Mouse (Mus musculus): Measurements from ENCODE around the gene Pigq. TPM values are rescaled to one million over a fixed set of nuclear protein-coding genes. Genes with fewer than 3 reads are reported as not detected.

Gene Pigq
- total RNA-seq, 4 experiments from 2014 or later = 104 to 113 (median 104) TPM

DNA sequence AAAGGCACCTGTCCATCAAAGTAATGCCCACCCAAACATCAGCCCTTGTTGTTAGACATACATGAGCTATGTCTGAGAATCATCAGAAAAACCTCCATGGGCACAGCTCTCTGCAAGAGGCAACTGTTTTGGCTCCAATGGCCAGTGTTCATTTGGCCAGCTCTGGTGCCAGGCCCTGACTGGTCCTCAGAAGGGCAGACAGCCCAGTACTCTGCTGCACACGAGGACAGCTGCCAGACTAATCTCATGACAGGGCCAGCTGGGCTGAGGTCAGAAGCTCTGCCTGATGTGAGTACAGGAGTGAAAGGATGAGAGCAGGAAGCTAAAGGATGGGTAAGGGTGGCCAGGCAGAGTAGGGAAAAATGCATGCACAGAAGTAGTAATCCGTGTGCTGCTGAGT, 19.4 kb downstream of the Pigq start:
- peak in 1 of 2 experiments; percentile 77 for DNase-seq (ENCODE audit: low spot score in 2 of 2)

DNA sequence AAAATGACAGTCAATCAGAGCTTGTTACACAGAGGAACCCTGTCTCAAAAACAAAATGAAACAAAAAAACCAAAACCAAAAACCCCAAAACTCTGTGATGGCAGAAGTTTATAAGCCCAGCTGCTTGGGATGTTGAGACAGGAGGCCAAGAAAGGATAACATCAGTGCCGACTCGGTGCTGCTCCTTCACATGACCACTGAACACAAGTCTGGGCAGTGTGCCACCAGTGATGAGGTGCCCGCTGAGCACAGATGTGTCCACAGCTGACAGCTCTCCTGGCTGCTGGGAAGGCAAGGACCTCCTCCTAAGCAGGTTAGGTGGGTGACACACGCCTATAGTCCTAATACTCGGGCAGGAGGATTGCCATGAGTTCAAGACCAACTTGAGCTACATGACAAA, 22.6 kb downstream of the Pigq start:
- no peak for DNase-seq (ENCODE audit: low spot score in 2 of 2)

DNA sequence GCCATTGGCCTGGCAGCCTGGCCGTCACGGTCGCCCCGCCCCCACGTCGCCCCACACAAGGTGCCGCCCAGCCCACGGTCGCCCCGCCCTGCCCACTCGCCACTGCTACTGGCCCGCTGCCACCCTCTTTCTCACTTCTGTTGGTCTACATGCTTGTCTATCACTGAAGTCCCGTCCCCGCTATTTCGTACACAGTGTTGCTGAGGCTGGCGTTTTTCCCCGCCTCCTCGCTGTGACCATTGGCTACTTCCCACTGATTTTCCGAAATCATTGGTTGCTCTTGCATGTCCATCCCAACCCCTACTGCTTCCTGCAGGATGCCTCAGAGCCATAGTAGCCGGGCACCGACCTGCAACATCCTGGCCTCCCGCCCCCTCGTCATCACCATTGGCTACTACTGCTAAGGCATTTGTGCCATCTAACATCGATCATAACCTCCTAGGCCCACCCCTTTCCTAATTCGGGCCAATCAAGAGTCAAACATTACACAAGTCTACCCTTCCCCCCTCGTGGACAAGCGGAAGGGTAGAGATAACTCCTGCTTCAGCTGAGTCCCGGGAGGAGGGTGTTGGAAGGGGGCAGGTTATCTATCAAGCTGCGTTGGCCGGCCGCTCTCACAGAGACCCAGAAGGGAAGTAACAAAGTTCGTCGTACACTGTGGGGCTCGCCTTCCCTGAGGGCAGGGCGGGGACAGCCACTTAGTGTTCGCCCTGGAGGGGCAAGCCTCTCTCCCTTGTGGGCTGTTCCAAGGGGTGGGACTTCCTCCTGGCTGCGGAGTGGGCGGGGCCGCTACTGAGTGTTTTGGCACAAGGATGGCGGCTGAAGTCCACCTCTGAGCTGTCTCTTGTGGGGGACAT, 24.7 kb downstream of the Pigq start:
- DNase-seq (ENCODE audit: low spot score in 2 of 2) = peak; percentile 99 to 100

DNA sequence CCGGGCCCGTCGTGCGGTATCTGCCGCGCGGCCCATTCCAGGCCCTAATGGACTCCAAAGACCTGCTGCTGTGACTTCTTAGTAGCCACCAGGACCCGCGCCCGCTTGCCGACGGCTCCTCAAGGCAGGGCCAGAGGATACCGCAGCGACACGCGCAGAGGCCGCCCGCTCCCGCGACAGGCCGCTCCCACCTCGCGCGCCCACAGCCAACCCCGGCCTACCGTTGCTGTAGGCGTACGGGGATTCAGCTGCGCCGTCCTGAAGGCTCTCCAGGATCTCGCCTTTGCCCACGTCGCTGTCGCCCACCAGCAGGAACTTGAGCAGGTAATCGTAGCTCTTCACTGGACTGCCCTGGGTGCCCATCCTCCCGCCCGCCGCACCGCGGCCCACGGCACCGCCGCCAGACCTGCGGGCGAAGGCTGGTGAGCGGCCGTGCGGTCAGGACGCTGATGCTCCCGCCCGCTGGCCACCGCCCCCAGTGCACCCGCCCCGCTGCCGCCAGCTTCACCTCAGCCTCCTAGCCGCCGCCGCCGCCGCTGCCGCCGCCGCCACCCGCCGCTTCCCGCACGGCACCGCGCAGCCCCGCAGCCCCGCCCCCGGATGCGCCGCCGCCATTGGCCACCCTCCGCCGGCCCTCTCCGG, 25.5 kb downstream of the Pigq start, which contains the start of gene Rab40c:
TSS of gene Rab40c (minus strand) at position 584 of the 642 bp plus-strand sequence.
- peak in 1 of 2 experiments; percentile 50 for DNase-seq (ENCODE audit: low spot score in 2 of 2)

DNA sequence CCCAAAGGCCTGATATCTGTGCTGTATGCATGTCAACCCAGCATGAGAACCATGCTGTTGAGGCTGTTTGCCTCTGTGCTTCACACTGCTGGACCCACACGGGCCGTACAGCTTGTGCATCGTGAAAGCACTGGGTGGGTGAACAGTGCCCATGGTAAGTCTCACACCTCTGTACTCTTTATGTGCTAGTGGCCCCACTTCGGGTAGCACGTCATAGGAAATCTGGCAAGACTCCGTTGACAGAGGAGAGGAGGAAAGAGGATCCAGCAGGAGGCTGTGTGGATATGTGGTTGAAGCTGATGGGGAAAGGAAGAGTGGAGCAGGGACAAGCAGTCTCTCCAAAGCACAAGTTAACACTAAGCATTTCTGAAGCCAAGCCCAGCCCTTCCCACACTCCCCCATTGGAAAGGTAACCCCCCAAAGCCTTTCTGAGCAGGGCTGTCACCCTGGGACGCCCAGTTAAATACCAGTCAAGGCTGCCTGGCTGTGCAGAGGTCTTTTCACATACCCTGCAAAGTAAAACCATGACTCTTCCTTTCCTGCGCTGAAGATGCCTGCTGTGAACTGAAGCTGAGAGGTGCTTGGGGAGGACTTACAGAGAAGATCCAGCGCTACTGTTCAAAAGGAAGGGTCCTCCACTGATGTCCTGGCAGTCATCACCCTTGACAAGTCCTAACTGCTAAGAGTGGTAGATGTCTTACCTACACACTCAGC, 26.5 kb downstream of the Pigq start:
- DNase-seq (ENCODE audit: low spot score in 2 of 2) = no peak

DNA sequence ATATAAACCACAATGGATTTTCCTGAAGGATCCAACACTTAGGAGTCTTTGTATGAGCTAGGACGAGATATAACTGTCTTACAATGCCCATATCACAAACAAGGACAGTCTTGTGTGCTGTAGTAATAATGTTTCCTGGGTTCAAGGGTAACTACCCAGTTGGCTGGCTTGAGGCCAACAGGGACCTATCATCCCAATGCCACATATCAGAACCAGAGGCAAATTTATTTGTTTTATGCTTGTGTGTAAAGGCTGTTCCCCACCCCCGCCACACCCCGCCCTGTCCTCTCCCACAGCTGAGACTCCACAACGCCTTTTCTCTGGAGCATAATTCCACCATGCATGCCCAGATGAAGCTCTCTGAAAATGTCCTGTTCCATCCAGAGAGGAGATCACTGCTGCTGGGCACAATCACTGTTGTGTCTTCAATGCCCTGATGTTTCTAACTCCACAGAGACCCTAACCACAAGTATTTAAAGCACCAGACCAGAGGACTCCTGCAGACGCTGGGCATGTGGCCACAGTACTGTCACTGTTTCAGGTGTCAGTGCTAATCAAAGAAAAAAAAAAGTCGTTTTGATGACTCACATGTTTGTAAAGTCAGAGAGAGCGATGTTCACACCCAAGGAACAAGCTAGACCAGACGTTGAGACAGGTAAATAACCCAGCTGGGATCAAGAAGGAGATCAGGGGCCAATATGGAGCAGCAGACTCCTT, 27.6 kb downstream of the Pigq start:
- DNase-seq (ENCODE audit: low spot score in 2 of 2) = no peak

DNA sequence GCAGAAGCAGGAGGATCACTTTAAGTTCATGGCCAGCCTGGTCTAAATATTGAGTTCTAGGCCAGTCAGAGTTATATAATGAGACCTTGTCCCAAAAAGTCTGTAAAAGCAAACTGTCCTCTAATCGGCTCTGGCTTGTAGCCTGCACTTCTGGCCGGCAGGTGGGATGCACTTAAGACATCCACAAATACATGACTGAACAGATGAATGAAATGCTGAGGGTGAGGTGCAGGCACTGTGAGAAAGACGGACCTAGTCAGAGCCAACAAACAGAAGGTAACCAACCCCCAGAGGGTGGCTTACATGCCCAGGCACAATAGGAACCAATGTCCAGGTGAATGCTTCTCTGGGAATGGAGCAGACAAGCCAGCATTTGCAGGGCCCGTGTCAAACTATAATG, 30.4 kb downstream of the Pigq start:
- no peak for DNase-seq (ENCODE audit: low spot score in 2 of 2)

DNA sequence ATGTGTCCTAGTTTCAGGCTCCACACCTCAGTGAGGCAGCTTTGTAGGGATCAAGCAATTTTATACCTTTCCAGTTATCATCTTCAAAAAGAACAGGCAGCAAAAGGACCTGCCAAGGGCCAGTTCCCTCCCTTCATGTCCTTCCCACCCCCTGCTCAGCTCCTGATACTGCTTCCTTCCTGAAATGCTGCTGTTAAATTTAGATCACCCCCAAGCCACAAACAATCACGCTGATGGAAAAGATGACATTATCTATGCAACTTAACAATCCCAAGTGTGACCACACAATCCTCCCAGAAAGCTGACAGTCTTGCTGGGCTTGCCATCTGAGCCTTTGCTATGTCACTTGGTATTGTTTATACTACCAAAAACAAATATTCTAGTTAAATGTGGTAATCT, 30.9 kb downstream of the Pigq start:
- DNase-seq (ENCODE audit: low spot score in 2 of 2) = no peak

DNA sequence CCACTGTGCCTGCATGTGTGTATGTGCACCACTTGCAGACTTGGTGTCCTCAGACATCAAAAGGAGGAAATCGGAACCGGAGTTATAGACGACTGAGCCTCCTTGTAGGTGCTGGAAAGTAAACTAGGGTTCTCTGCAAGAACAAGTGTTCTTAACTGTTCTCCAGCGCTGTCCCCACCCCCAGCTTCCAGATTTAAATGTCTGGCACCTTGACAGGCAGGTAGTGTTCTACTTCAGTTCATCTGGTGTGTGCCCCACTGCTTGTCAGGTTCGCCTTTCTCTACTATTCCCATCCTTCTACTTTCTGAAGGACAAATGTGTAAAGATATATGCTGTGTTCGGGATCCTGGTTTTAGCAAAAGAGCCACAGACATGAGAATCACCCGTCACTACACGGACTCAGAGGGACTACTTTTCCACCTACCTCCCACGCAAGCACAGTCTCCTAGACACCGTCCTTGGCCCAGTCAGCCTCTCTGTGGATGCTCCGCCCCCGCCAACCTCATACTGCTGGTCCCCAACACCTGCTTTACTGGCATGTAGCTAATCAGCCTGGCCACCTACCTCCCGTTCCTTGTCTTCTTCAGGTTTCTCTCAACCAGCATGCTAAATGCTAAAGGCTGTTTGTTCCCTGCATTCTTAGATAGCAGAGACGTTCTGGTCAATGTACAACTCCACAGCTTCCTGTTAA, 31.4 kb downstream of the Pigq start:
- peak in 1 of 2 experiments; percentile 86 for DNase-seq (ENCODE audit: low spot score in 2 of 2)

DNA sequence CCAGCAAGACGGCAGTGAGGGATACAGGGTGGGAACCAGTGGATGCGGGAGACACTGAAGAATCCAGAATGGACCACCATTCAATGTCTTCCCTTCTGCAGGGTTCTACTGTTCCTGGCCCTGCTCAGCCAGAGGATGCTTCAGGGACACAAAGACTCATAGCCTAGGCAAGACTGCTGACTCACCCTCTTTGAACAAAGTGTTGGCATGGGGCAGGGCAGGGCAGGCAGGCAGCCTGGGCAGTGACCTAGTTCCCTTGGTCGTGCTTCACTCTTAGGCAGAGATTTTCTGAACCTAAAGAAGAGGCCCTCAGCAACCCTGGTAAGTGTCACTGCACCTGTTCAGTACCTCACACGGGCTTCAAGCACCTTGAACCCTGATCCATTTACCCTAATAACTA, 32.9 kb downstream of the Pigq start:
- DNase-seq (ENCODE audit: low spot score in 2 of 2) = no peak

DNA sequence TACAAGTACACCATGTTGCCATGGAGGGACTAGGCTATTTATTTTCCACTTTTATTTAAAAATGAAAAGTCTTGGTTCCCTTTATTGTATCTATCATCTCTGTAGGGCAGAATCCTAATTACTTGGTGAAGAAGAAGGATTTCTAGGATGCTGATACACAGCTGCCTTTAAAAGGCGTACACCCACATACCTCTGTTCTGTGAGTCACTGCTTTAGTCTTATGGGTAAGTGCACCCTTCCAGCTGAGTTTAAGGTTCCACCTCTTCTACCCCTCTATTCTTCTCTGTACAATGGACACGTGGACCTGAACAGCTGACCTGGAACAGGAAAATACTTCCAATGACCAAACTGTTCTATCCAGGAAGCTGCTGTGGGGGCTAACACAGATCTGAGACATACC, 37.1 kb downstream of the Pigq start:
- no peak for DNase-seq (ENCODE audit: low spot score in 2 of 2)

DNA sequence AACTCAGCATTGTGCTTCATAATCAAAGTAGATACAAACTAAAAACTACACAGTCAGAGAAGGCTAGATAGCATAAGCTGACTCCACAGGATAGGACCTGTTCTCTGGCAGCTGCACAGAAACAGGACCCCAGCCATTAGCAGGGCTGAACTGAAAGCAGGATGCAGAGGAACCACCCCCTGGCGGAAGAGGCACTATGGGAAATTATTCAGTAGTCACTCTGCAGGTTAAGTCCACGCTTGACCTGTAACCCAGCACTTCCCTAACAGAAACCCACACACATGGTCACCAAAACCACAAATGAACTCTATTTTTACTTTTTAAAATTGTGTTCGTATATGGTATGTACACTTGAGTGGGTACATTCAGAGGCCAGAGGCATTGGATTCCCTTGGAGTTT, 41.7 kb downstream of the Pigq start:
- no peak for DNase-seq (ENCODE audit: low spot score in 2 of 2)

DNA sequence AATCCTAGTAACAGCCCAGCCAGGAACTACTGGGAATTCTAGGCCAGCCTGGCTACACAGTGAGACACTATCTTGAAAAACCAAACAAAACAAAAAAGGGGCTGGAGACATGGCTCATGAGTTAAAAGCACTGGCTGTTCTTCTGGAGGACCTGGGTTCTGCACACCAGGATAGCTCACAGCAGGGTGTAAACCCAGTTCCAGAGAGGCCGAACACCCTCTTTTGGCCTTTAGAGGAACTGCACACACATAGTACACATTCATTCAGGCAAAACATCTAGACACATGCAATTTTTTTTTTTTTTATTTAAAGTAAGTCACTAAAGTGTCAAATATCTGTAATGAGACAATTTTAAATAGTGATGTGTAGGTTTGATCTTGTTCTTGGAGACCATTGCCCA, 44.5 kb downstream of the Pigq start:
- no peak for DNase-seq (ENCODE audit: low spot score in 2 of 2)

DNA sequence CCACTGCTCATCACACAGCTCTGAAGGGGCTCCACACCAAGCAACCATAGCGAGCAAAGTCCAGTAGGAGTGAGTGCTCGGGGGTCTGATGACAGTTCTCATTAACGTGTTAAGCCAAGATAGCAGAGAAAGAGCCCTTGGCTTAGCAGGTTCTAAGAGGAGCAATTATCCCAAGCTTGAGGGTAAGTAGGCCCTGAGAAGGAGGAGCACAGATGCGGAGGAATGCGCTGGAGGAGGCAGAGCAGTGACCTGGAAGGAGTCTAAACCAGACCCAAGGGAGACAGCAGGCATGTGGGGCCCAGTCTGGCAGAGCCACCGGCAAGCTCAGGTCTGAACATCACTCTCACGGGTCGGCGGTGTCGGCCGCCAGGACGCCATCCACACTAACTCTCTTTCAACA, 48.8 kb downstream of the Pigq start:
- DNase-seq (ENCODE audit: low spot score in 2 of 2) = no peak

DNA sequence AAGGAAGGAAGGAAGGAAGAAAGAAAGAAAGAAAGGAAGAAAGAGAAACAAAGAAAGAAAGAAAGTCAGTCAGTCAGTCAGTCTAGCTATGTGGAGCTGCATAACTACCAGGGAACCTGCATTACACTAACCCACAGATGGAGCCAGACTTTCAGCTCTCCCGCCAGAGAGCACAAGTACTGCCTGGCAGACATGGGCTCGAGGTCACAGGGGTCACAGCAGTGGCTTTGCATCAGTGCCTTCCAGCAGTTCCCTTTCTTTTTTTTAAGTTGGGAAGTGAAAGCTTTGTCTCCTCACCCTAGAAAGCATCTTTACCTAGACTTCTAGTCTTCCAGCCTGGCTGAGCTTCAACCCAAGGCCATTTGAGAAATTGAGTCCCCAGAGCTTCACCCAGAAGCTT, 49.3 kb downstream of the Pigq start:
- DNase-seq (ENCODE audit: low spot score in 2 of 2) = no peak

DNA sequence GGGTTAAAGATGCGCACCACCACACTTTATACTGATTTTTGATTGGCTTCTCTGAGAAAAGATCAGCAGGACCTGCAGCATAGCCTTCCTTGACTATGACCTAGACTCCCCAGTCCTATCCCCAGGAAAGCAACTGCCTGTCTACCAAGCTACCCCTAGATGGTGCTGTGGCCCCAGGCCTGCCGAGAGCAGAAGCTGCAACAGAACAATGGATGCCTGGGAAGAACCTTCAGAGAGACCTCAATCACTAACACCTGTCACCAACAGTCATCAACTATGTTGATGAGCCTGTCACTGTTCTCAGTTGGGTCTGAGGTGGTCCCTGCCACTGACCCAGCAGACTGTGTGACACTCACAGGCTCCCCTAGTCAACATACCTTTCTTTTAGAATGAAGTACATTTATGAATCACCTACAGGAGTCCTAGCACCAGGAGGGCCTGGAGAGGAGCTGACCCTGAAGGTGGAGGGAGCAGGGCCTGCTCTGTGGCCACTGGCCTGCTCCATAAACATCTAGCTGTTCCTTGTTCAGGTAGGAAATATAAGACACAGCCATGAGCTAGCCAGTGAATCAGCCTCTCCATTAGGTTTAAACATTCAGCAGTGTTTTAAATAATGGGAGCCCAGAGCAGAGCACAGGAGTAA, 50.6 kb downstream of the Pigq start:
- DNase-seq (ENCODE audit: low spot score in 2 of 2) = no peak

DNA sequence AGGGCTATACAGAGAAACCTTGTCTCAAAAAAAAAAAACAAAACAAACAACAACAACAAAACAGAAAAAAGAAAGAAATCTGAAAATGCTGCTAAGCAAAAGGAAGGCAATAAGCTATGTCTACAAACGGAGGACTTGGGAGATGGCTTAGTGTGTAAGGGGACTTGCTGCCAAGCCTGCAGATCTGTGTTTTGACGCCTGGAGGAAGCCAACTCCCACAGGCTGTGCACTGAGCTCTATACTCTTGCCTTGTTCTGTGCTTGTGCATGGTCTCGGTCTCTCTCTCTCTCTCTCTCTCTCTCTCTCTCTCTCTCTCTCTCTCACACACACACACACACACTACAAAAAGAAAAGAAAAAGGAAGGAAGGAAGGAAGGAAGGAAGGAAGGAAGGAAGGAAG, 55.9 kb downstream of the Pigq start:
- no peak for DNase-seq (ENCODE audit: low spot score in 2 of 2)

DNA sequence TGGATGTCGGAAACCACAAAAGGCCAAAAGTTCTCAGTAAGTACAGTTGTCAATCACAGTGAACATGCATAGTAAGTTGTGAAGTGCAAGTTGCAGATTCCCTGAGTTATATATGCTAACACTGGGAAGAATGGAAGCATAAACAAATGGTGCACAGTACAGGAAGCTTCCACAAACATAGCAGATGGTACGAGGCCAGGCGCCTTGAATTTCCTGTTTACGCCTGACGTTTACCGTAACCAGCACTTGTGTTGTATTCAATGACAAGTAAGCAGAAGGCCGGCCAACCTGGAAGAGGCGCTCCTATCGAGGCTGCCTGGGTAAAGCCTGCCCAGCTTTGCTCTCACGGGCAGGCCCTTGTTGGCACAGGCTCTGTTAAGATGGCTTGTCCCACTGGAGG, 57.3 kb downstream of the Pigq start:
- DNase-seq (ENCODE audit: low spot score in 2 of 2) = no peak

DNA sequence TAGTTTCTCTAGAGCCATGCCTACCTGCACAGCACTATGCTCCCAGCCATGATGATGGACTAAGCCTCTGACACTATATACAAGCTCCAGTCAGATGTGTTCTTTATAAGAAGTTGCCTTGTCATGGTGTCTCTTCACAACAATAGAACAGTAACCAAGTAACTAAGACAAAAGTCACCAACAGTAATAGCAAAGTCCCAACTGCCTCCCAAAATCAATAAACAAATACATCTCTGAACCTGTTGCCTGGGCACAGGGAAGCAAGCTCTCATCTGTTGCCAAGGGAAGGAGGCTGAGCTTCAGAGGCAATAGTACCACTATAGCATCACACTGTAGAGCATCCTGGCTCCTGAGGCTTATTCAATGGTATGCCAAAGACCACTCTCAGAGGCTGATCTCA, 57.9 kb downstream of the Pigq start:
- DNase-seq (ENCODE audit: low spot score in 2 of 2) = no peak

DNA sequence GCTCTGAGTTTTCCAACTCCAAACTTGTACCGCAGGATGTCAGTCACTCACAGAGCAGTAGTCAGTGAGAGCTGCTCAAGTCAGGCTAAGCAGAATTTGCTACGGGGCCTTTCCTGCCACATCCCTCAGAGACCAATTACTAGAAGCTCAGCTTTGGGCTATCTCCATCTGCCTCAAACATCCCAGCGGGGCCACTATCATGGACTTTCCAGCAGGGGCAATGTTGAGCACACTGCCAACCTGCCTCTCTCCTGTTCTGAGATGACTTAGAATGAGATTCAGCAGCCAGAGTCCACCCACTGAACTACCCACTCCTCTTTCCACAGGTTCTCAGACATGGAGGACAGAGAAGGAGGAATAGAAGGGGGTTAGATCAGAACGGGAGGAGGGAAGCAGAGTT, 59.1 kb downstream of the Pigq start:
- DNase-seq (ENCODE audit: low spot score in 2 of 2) = no peak

DNA sequence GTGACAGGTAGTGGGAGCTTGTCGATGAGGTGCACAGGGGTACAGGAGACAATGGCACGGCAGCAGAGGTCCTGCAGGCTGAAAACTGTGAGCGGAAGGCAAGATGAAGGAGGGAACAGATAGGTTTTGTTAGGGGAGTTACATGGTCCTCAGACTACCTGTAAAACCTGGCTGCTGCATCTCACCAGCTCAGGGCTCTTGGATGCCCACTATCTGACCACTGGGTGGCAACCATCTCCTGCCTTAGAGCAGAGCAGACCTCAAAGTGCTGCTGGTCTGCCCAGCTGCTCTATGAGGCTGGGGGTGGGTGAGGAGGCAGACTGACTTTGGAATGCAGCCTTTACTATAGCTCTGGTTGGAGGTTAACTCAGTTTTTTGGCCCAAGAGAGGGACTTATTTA, 60.9 kb downstream of the Pigq start:
- no peak for DNase-seq (ENCODE audit: low spot score in 2 of 2)

Data from left cerebral cortex, adult 8-10 months (tissue).